Mouse (Mus musculus) Patski (cell line): ENCODE data around the gene Klrb1a. TPM values are rescaled to one million over a fixed set of nuclear protein-coding genes. Genes with fewer than 3 reads are reported as not detected.
A peak's percentile ranks its signal among the peaks of the same experiment; 100 is the strongest.
"Not testable (repeated sequence)": the region's sequence is repeated elsewhere in the genome, so short reads cannot be mapped to it uniquely, and the experiment has no call there.

Source experiments
- ATAC-seq: fragments of 100-300 bp; one replicate; pipeline ENCODE4 v1.8.0; 2021
- CTCF ChIA-PET: fragments of 350-600 bp; sonication (Branson Sonifier 250); formaldehyde crosslinking; loops from one replicate; lab custom pipeline; 2022; ENCODE audit warnings: inconsistent platforms; lab: Charles Lee
- POLR2A ChIA-PET: fragments of 350-600 bp; sonication (Branson Sonifier 250); formaldehyde crosslinking; loops from one replicate; lab custom pipeline; 2022; ENCODE audit warnings: antibody characterized with exemption, inconsistent platforms; lab: Charles Lee
- DNase-seq: peaks from one replicate; pipeline ENCODE4 v3.0.0-alpha.2; 2011; ENCODE audit warnings: low read depth, low spot score
- H3K27me3 ChIP-seq: fragments of 371-371 bp; one replicate; pipeline ENCODE4 v1.5.1; 2021
- CTCF ChIP-seq: fragments of 100-300 bp; IDR thresholded peaks from one replicate; pipeline ENCODE4 v1.5.1; 2021
- in situ Hi-C: fragments of 300-500 bp; cut with MboI; formaldehyde crosslinking; loops from 3 replicates; pipeline ENCODE4 v1.11.1; 2018; ENCODE audit warnings: low pct_unique_long_range_greater_than_20kb, mixed read lengths
- polyA plus RNA-seq: library from polyadenylated mRNA; unstranded; gene quantifications from one replicate; pipeline ENCODE4 v1.2.3, GENCODE M21; 2021

Klrb1a gene
- polyA plus RNA-seq, 1 experiment from 2014 or later, result not detected

GRCm38 (mm10) chr6:128640673-128641072 lies 17.3 kb upstream of the Klrb1a start:
- ChIA-PET CTCF (no interaction called here), POLR2A (no interaction called here)
- ATAC-seq (no peak), DNase-seq (no peak)
- in situ Hi-C loops, result no loop called here
- no peak for TF ChIP-seq CTCF
- H3K27me3 ChIP-seq, result no peaks in the 10 kb centered on the region

- POLR2A ChIA-PET, H3K27me3 ChIP-seq, ATAC-seq, DNase-seq: not testable (repeated sequence)
- CTCF ChIA-PET, result interaction anchor here (1.6 kb wide), 1 partner anchor 126 kb away, joined by 4 read pairs; no protein-coding TSS in a partner anchor
- in situ Hi-C loops, result loop anchor here (5.0 kb wide), 1 partner anchor 121 kb away; no protein-coding TSS in a partner anchor
These were observed 7.9 kb upstream of the Klrb1a start for GRCm38 (mm10) chr6:128630912-128631905.

GRCm38 (mm10) chr6:128629771-128630739 lies 6.7 kb upstream of the Klrb1a start:
- CTCF ChIA-PET, result interaction anchor here (1.6 kb wide), 1 partner anchor 127 kb away, joined by 4 read pairs; no protein-coding TSS in a partner anchor
- in situ Hi-C loops, result loop anchor here (5.0 kb wide), 2 partner anchors 122 to 162 kb away; no protein-coding TSS in a partner anchor
- ATAC-seq, result peak; percentile 67
- H3K27me3 ChIP-seq, POLR2A ChIA-PET, DNase-seq: not testable (repeated sequence)

- CTCF ChIA-PET, POLR2A ChIA-PET: not testable (repeated sequence)
- in situ Hi-C loops, result loop anchor here (5.0 kb wide), 1 partner anchor 167 kb away; no protein-coding TSS in a partner anchor
These were observed 1.9 kb upstream of the Klrb1a start for GRCm38 (mm10) chr6:128625246-128625645.

GRCm38 (mm10) chr6:128624425-128624824 lies 1.1 kb upstream of the Klrb1a start:
- in situ Hi-C loops, result no loop called here
- no peak for TF ChIP-seq CTCF
- ATAC-seq, result no peak
- POLR2A ChIA-PET, result no interaction called here
- no peak for DNase-seq
- H3K27me3 ChIP-seq, result no peaks in the 10 kb centered on the region
- CTCF ChIA-PET, result no interaction called here

More at GRCm38 (mm10) chr6:128625246-128625645, 1.9 kb upstream of the Klrb1a start:
- DNase-seq, H3K27me3 ChIP-seq, ATAC-seq: not testable (repeated sequence)

GRCm38 (mm10) chr6:128622733-128623132 lies 600 bp downstream of the Klrb1a start:
- ATAC-seq (no peak), DNase-seq (no peak)
- POLR2A ChIA-PET, result no interaction called here
- in situ Hi-C loops, result no loop called here
- TF ChIP-seq CTCF, result no peak
- CTCF ChIA-PET, result interaction anchor here (1.0 kb wide), 1 partner anchor 18 kb away, joined by 3 read pairs; no protein-coding TSS in a partner anchor
- H3K27me3 ChIP-seq, result no peaks in the 10 kb centered on the region

- DNase-seq, result no peak
- ATAC-seq, result no peak
- in situ Hi-C loops, result no loop called here
- POLR2A ChIA-PET, result no interaction called here
- CTCF ChIA-PET, result no interaction called here
- TF ChIP-seq CTCF, result no peak
- no peaks in the 10 kb centered on the region for H3K27me3 ChIP-seq
These were observed 17.0 kb downstream of the Klrb1a start for GRCm38 (mm10) chr6:128606350-128606749.

- H3K27me3 ChIP-seq, result peaks cover 3% of the 10 kb centered on the region
- in situ Hi-C loops, result no loop called here
- DNase-seq, result no peak
- ChIA-PET POLR2A (no interaction called here), CTCF (interaction anchor here (0.8 to 1.0 kb wide), 3 partner anchors 15 to 34 kb away, joined by 3 read pairs; partner anchors contain the start of gene Klrb1a)
- no peak for ATAC-seq
- TF ChIP-seq CTCF, result peak; percentile 63
These were observed 18.8 kb downstream of the Klrb1a start for GRCm38 (mm10) chr6:128604512-128604911.

- TF ChIP-seq CTCF, result no peak
- DNase-seq, result no peak
- in situ Hi-C loops, result no loop called here
- POLR2A ChIA-PET, result no interaction called here
- CTCF ChIA-PET, result no interaction called here
- peaks cover 3% of the 10 kb centered on the region for H3K27me3 ChIP-seq
- no peak for ATAC-seq
These were observed 20.7 kb downstream of the Klrb1a start for GRCm38 (mm10) chr6:128602463-128603201.
